Mouse (Mus musculus): ENCODE data around the gene Mettl8. TPM values are rescaled to one million over a fixed set of nuclear protein-coding genes. Genes with fewer than 3 reads are reported as not detected.

The Mettl8 gene
- total and polyA plus RNA-seq, 3 experiments = 25.5 to 43.4 (median 40.8) TPM

GRCm38 (mm10) chr2:71090660-71091445, 35.5 kb upstream of the Mettl8 start:
- H3K4me3 ChIP-seq (ENCODE audit: low read depth, low read length) = no peak overlapping the region
- peaks cover 81% of the 10 kb centered on the region for H3K36me3 ChIP-seq (replicated peaks)
- H3K4me1 ChIP-seq (ENCODE audit: insufficient read depth, low read depth, low read length) = no peaks in the 10 kb centered on the region
- ATAC-seq (ENCODE audit: extremely low read depth, insufficient number of reproducible peaks, low FRiP score, poor library complexity, severe bottlenecking) (no peak; the same call in 1 of the 2 replicates), DNase-seq (ENCODE audit: low spot score) (no peak)
- TF ChIP-seq GATA1 (IDR thresholded peaks at IDR 0.05; ENCODE audit: borderline replicate concordance, low read length) (no peak), CTCF (IDR thresholded peaks at IDR 0.05; ENCODE audit: low read depth, low read length) (no peak), GATA2 (IDR thresholded peaks at IDR 0.05; ENCODE audit: borderline replicate concordance, low read depth, low read length) (no peak), POLR2AphosphoS5 (IDR thresholded peaks at IDR 0.05; ENCODE audit: insufficient replicate concordance, low read depth, low read length) (no peak), TAL1 (conservative IDR thresholded peaks at IDR 0.05; ENCODE audit: low read depth, low read length) (no peak)
- no peaks in the 10 kb centered on the region for H3K9me3 ChIP-seq (replicated peaks)
- no peaks in the 10 kb centered on the region for H3K27me3 ChIP-seq (ENCODE audit: insufficient read depth, low read length)

GRCm38 (mm10) chr2:71089766-71090165, 34.4 kb upstream of the Mettl8 start:
- DNase-seq (ENCODE audit: low spot score) (no peak), ATAC-seq (ENCODE audit: extremely low read depth, insufficient number of reproducible peaks, low FRiP score, poor library complexity, severe bottlenecking) (no peak)
- no peak overlapping the region for H3K4me3 ChIP-seq (ENCODE audit: low read depth, low read length)
- TF ChIP-seq GATA2 (IDR thresholded peaks at IDR 0.05; ENCODE audit: borderline replicate concordance, low read depth, low read length) (no peak), CTCF (IDR thresholded peaks at IDR 0.05; ENCODE audit: low read depth, low read length) (no peak), POLR2AphosphoS5 (IDR thresholded peaks at IDR 0.05; ENCODE audit: insufficient replicate concordance, low read depth, low read length) (no peak), TAL1 (conservative IDR thresholded peaks at IDR 0.05; ENCODE audit: low read depth, low read length) (no peak)
- peaks cover 84% of the 10 kb centered on the region for H3K36me3 ChIP-seq (replicated peaks)
- no peaks in the 10 kb centered on the region for H3K27me3 ChIP-seq (ENCODE audit: insufficient read depth, low read length)
- H3K4me1 ChIP-seq (ENCODE audit: insufficient read depth, low read depth, low read length) = no peaks in the 10 kb centered on the region
- no peaks in the 10 kb centered on the region for H3K9me3 ChIP-seq (replicated peaks)

- H3K36me3 ChIP-seq (replicated peaks) = peaks cover 78% of the 10 kb centered on the region
- TF ChIP-seq TAL1 (conservative IDR thresholded peaks at IDR 0.05; ENCODE audit: low read depth, low read length) = no peak
- no peak for TF ChIP-seq CTCF (IDR thresholded peaks at IDR 0.05; ENCODE audit: low read depth, low read length)
- no peak for TF ChIP-seq POLR2AphosphoS5 (IDR thresholded peaks at IDR 0.05; ENCODE audit: insufficient replicate concordance, low read depth, low read length)
- no peak for TF ChIP-seq GATA2 (IDR thresholded peaks at IDR 0.05; ENCODE audit: borderline replicate concordance, low read depth, low read length)
- TF ChIP-seq GATA1 (IDR thresholded peaks at IDR 0.05; ENCODE audit: borderline replicate concordance, low read length) = no peak
- no peaks in the 10 kb centered on the region for H3K4me1 ChIP-seq (ENCODE audit: insufficient read depth, low read depth, low read length)
- no peak overlapping the region for H3K4me3 ChIP-seq (ENCODE audit: low read depth, low read length)
- ATAC-seq (ENCODE audit: extremely low read depth, insufficient number of reproducible peaks, low FRiP score, poor library complexity, severe bottlenecking) (no peak), DNase-seq (ENCODE audit: low spot score) (no peak)
- H3K27me3 ChIP-seq (ENCODE audit: insufficient read depth, low read length) = no peaks in the 10 kb centered on the region
- H3K9me3 ChIP-seq (replicated peaks) = no peaks in the 10 kb centered on the region
These were observed 28.2 kb upstream of the Mettl8 start for GRCm38 (mm10) chr2:71083454-71084193.

- Histone ChIP-seq H3K27me3 (ENCODE audit: insufficient read depth, low read length) (no peaks in the 10 kb centered on the region), H3K4me1 (ENCODE audit: insufficient read depth, low read depth, low read length) (no peaks in the 10 kb centered on the region), H3K4me3 (ENCODE audit: low read depth, low read length) (no peak overlapping the region), H3K36me3 (replicated peaks) (peaks cover 77% of the 10 kb centered on the region), H3K9me3 (replicated peaks) (no peaks in the 10 kb centered on the region)
- TF ChIP-seq CTCF (IDR thresholded peaks at IDR 0.05; ENCODE audit: low read depth, low read length) (no peak), GATA2 (IDR thresholded peaks at IDR 0.05; ENCODE audit: borderline replicate concordance, low read depth, low read length) (no peak), GATA1 (IDR thresholded peaks at IDR 0.05; ENCODE audit: borderline replicate concordance, low read length) (no peak), TAL1 (conservative IDR thresholded peaks at IDR 0.05; ENCODE audit: low read depth, low read length) (no peak), POLR2AphosphoS5 (IDR thresholded peaks at IDR 0.05; ENCODE audit: insufficient replicate concordance, low read depth, low read length) (no peak)
- no peak for ATAC-seq (ENCODE audit: extremely low read depth, insufficient number of reproducible peaks, low FRiP score, poor library complexity, severe bottlenecking)
- DNase-seq (ENCODE audit: low spot score) = no peak
These were observed 27.0 kb upstream of the Mettl8 start for GRCm38 (mm10) chr2:71082416-71082815.

GRCm38 (mm10) chr2:71073828-71074227, 18.4 kb upstream of the Mettl8 start:
- ATAC-seq (ENCODE audit: extremely low read depth, insufficient number of reproducible peaks, low FRiP score, poor library complexity, severe bottlenecking) (peak; percentile 49; the same call in 1 of the 2 replicates), DNase-seq (ENCODE audit: low spot score) (no peak)
- no peak overlapping the region for H3K4me3 ChIP-seq (ENCODE audit: low read depth, low read length)
- H3K9me3 ChIP-seq (replicated peaks) = no peaks in the 10 kb centered on the region
- no peak for TF ChIP-seq GATA1 (IDR thresholded peaks at IDR 0.05; ENCODE audit: borderline replicate concordance, low read length)
- TF ChIP-seq TAL1 (conservative IDR thresholded peaks at IDR 0.05; ENCODE audit: low read depth, low read length) = peak; percentile 41; the same call in 1 of the 2 replicates
- peaks cover 12% of the 10 kb centered on the region for H3K4me1 ChIP-seq (ENCODE audit: insufficient read depth, low read depth, low read length)
- peaks cover 43% of the 10 kb centered on the region for H3K36me3 ChIP-seq (replicated peaks)
- no peaks in the 10 kb centered on the region for H3K27me3 ChIP-seq (ENCODE audit: insufficient read depth, low read length)

GRCm38 (mm10) chr2:71073330-71073729, 17.9 kb upstream of the Mettl8 start:
- Histone ChIP-seq H3K4me3 (ENCODE audit: low read depth, low read length) (no peak overlapping the region), H3K36me3 (replicated peaks) (peaks cover 42% of the 10 kb centered on the region), H3K27me3 (ENCODE audit: insufficient read depth, low read length) (no peaks in the 10 kb centered on the region), H3K4me1 (ENCODE audit: insufficient read depth, low read depth, low read length) (peaks cover 12% of the 10 kb centered on the region), H3K9me3 (replicated peaks) (no peaks in the 10 kb centered on the region)
- ATAC-seq (ENCODE audit: extremely low read depth, insufficient number of reproducible peaks, low FRiP score, poor library complexity, severe bottlenecking) = no peak
- no peak for DNase-seq (ENCODE audit: low spot score)
- TF ChIP-seq GATA2 (IDR thresholded peaks at IDR 0.05; ENCODE audit: borderline replicate concordance, low read depth, low read length) (no peak), POLR2AphosphoS5 (IDR thresholded peaks at IDR 0.05; ENCODE audit: insufficient replicate concordance, low read depth, low read length) (no peak), CTCF (IDR thresholded peaks at IDR 0.05; ENCODE audit: low read depth, low read length) (no peak), TAL1 (conservative IDR thresholded peaks at IDR 0.05; ENCODE audit: low read depth, low read length) (no peak), GATA1 (IDR thresholded peaks at IDR 0.05; ENCODE audit: borderline replicate concordance, low read length) (no peak)

All from G1E (cell line).